Mouse (Mus musculus): Measurements from ENCODE around the gene Hoxc9. TPM values are rescaled to one million over a fixed set of nuclear protein-coding genes. Genes with fewer than 3 reads are reported as not detected.

Gene Hoxc9
- not detected in 2 replicates for polyA plus RNA-seq (2016; fragmentation: Nextera tagmentation; extraction: Ambion mirVana)

GRCm38 (mm10) chr15:102976171-102976570 lies at the start of gene Hoxc9:
Gene Hoxc9 (plus strand): TSS chr15:102976439.
- Histone ChIP-seq H3K4me2 (replicated peaks) (no peak within 1 kb of the TSS), H3K9me3 (no peaks in the 10 kb centered on the region), H3K27me3 (peaks cover 99% of the 10 kb centered on the region), H3K36me3 (no peaks in the 10 kb centered on the region), H3K4me1 (no peaks in the 10 kb centered on the region), H3K4me3 (0 out of 2 replicates have a peak within 1 kb of the TSS, but pooled peaks have one; percentile 6), H3K9ac (no peak within 1 kb of the TSS), H3K27ac (no peak within 1 kb of the TSS)
- ATAC-seq (ENCODE audit: insufficient number of reproducible peaks, insufficient read depth, low FRiP score, low TSS enrichment), result no peak
- WGBS, result 0% methylated on average over 8 of the region's 20 CpGs

- no peak for ATAC-seq (ENCODE audit: insufficient number of reproducible peaks, insufficient read depth, low FRiP score, low TSS enrichment)
- WGBS, result 1% methylated on average over 40 of the region's 40 CpGs
Observed at GRCm38 (mm10) chr15:102927032-102927645, 49.1 kb upstream of the Hoxc9 start.

GRCm38 (mm10) chr15:102931706-102932358 lies 44.4 kb upstream of the Hoxc9 start:
- no peak overlapping the region for H3K9ac ChIP-seq
- 2% methylated on average over 23 of the region's 23 CpGs for WGBS
- no peaks in the 10 kb centered on the region for H3K36me3 ChIP-seq
- H3K27me3 ChIP-seq, result peaks cover 99% of the 10 kb centered on the region
- H3K4me3 ChIP-seq, result no peak overlapping the region
- no peak for ATAC-seq (ENCODE audit: insufficient number of reproducible peaks, insufficient read depth, low FRiP score, low TSS enrichment)
- H3K27ac ChIP-seq, result no peak overlapping the region
- no peak overlapping the region for H3K4me2 ChIP-seq (replicated peaks)
- no peaks in the 10 kb centered on the region for H3K9me3 ChIP-seq
- H3K4me1 ChIP-seq, result no peaks in the 10 kb centered on the region

More at GRCm38 (mm10) chr15:102927032-102927645, 49.1 kb upstream of the Hoxc9 start:
- H3K9me3 ChIP-seq, result no peaks in the 10 kb centered on the region
- H3K36me3 ChIP-seq, result no peaks in the 10 kb centered on the region
- no peak overlapping the region for H3K27ac ChIP-seq
- H3K4me3 ChIP-seq, result no peak overlapping the region
- no peak overlapping the region for H3K9ac ChIP-seq
- no peak overlapping the region for H3K4me2 ChIP-seq (replicated peaks)
- peaks cover 96% of the 10 kb centered on the region for H3K27me3 ChIP-seq
- H3K4me1 ChIP-seq, result no peaks in the 10 kb centered on the region

- Histone ChIP-seq H3K4me1 (no peaks in the 10 kb centered on the region), H3K4me2 (replicated peaks) (no peak overlapping the region), H3K4me3 (no peak overlapping the region), H3K27ac (no peak overlapping the region), H3K36me3 (no peaks in the 10 kb centered on the region), H3K27me3 (peaks cover 98% of the 10 kb centered on the region), H3K9me3 (no peaks in the 10 kb centered on the region), H3K9ac (no peak overlapping the region)
- 1% methylated on average over 12 of the region's 12 CpGs for WGBS
- ATAC-seq (ENCODE audit: insufficient number of reproducible peaks, insufficient read depth, low FRiP score, low TSS enrichment), result no peak
Observed at GRCm38 (mm10) chr15:102934438-102934837, 41.8 kb upstream of the Hoxc9 start.

GRCm38 (mm10) chr15:102934897-102935296 lies 41.3 kb upstream of the Hoxc9 start:
- under 1% methylated on average over 27 of the region's 27 CpGs for WGBS
- Histone ChIP-seq H3K4me1 (no peaks in the 10 kb centered on the region), H3K9me3 (no peaks in the 10 kb centered on the region), H3K27me3 (peaks cover 98% of the 10 kb centered on the region), H3K4me2 (replicated peaks) (no peak overlapping the region), H3K4me3 (no peak overlapping the region), H3K36me3 (no peaks in the 10 kb centered on the region), H3K27ac (no peak overlapping the region), H3K9ac (no peak overlapping the region)
- ATAC-seq (ENCODE audit: insufficient number of reproducible peaks, insufficient read depth, low FRiP score, low TSS enrichment), result no peak

GRCm38 (mm10) chr15:102936279-102936972 lies 39.8 kb upstream of the Hoxc9 start, which contains the start of gene Hoxc12:
Gene Hoxc12 (plus strand): TSS chr15:102936757.
- H3K27ac ChIP-seq, result no peak within 1 kb of the TSS
- no peaks in the 10 kb centered on the region for H3K4me1 ChIP-seq
- peaks cover 98% of the 10 kb centered on the region for H3K27me3 ChIP-seq
- H3K9me3 ChIP-seq, result no peaks in the 10 kb centered on the region
- WGBS, result 3% methylated on average over 31 of the region's 31 CpGs
- H3K36me3 ChIP-seq, result no peaks in the 10 kb centered on the region
- H3K4me3 ChIP-seq, result no peak within 1 kb of the TSS
- ATAC-seq (ENCODE audit: insufficient number of reproducible peaks, insufficient read depth, low FRiP score, low TSS enrichment), result no peak
- H3K9ac ChIP-seq, result no peak within 1 kb of the TSS
- H3K4me2 ChIP-seq (replicated peaks), result no peak within 1 kb of the TSS

- H3K4me3 ChIP-seq, result no peak overlapping the region
- WGBS, result 1% methylated on average over 50 of the region's 50 CpGs
- H3K9ac ChIP-seq, result no peak overlapping the region
- H3K4me2 ChIP-seq (replicated peaks), result no peak overlapping the region
- H3K27ac ChIP-seq, result no peak overlapping the region
- no peaks in the 10 kb centered on the region for H3K4me1 ChIP-seq
- H3K36me3 ChIP-seq, result no peaks in the 10 kb centered on the region
- no peaks in the 10 kb centered on the region for H3K9me3 ChIP-seq
- peaks cover 98% of the 10 kb centered on the region for H3K27me3 ChIP-seq
- no peak for ATAC-seq (ENCODE audit: insufficient number of reproducible peaks, insufficient read depth, low FRiP score, low TSS enrichment)
Observed at GRCm38 (mm10) chr15:102937036-102937666, 39.1 kb upstream of the Hoxc9 start.

- H3K9ac ChIP-seq, result no peak overlapping the region
- no peak for ATAC-seq (ENCODE audit: insufficient number of reproducible peaks, insufficient read depth, low FRiP score, low TSS enrichment)
- H3K27me3 ChIP-seq, result peaks cover 97% of the 10 kb centered on the region
- WGBS, result under 1% methylated on average over 34 of the region's 34 CpGs
- no peak overlapping the region for H3K4me3 ChIP-seq
- H3K9me3 ChIP-seq, result no peaks in the 10 kb centered on the region
- H3K4me2 ChIP-seq (replicated peaks), result no peak overlapping the region
- H3K27ac ChIP-seq, result no peak overlapping the region
- H3K36me3 ChIP-seq, result no peaks in the 10 kb centered on the region
- H3K4me1 ChIP-seq, result no peaks in the 10 kb centered on the region
Observed at GRCm38 (mm10) chr15:102939256-102940155, 36.7 kb upstream of the Hoxc9 start.

- peaks cover 98% of the 10 kb centered on the region for H3K27me3 ChIP-seq
- no peak overlapping the region for H3K4me3 ChIP-seq
- under 1% methylated on average over 49 of the region's 53 CpGs for WGBS
- no peak overlapping the region for H3K9ac ChIP-seq
- H3K4me1 ChIP-seq, result no peaks in the 10 kb centered on the region
- no peak overlapping the region for H3K27ac ChIP-seq
- H3K36me3 ChIP-seq, result no peaks in the 10 kb centered on the region
- no peak for ATAC-seq (ENCODE audit: insufficient number of reproducible peaks, insufficient read depth, low FRiP score, low TSS enrichment)
- no peaks in the 10 kb centered on the region for H3K9me3 ChIP-seq
- no peak overlapping the region for H3K4me2 ChIP-seq (replicated peaks)
Observed at GRCm38 (mm10) chr15:102942739-102943467, 33.3 kb upstream of the Hoxc9 start.

GRCm38 (mm10) chr15:102943468-102943813 lies 32.8 kb upstream of the Hoxc9 start:
- H3K27me3 ChIP-seq, result peaks cover 98% of the 10 kb centered on the region
- H3K9ac ChIP-seq, result no peak overlapping the region
- H3K36me3 ChIP-seq, result no peaks in the 10 kb centered on the region
- WGBS, result 0% methylated on average over 5 of the region's 5 CpGs
- H3K4me3 ChIP-seq, result no peak overlapping the region
- H3K9me3 ChIP-seq, result no peaks in the 10 kb centered on the region
- ATAC-seq (ENCODE audit: insufficient number of reproducible peaks, insufficient read depth, low FRiP score, low TSS enrichment), result no peak
- no peak overlapping the region for H3K4me2 ChIP-seq (replicated peaks)
- no peak overlapping the region for H3K27ac ChIP-seq
- no peaks in the 10 kb centered on the region for H3K4me1 ChIP-seq

Measured in embryonic facial prominence, embryonic 12.5 days (tissue).